In the genomic region with DNA sequence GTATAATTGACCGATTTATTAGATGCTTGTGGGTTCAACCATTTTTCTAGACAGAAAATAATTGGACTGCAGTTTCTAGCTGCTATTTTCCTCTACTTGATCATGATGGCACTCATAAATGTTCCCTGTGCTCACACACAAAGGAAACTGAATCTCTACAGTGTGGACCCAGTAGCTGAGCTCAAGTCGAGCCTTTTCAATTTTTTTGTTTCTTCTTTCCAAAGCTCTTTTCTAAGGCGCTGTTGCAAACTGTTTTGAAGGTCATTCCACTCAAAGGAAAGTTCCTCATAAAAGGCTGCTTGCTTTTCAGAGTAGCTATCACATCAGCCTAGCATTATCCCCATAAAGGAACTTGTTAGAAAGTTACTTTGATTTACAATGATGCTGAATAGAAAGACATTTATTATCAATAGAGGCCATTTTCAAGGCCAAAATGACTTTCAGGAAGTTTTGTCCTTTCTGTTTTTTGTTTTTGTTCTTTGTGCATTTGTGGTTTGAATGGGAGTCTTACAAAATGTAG, we compare ENCODE assay signal across 30 mouse cellular contexts.
DNase-seq lines count a peak whose midpoint lies in the region; ATAC-seq lines count a peak whose summit lies in the region.
"Had no signal": no experiment of that assay in that cellular context is flagged by ENCODE, and none has a peak within 500 bp of the region (broad histone marks: within the 10 kb centered on the region; RNA-seq: fewer than 3 reads in every experiment).

No protein-coding gene starts in this region.

- H3K27me3 ChIP-seq in hindbrain, embryonic 13.5 days: no peaks in the 10 kb centered on the region
- no peaks in the 10 kb centered on the region for H3K27me3 ChIP-seq in hindbrain, embryonic 12.5 days
- no peaks in the 10 kb centered on the region for H3K27me3 ChIP-seq in midbrain, embryonic 15.5 days (replicated peaks)
- no peaks in the 10 kb centered on the region for H3K27me3 ChIP-seq in midbrain, embryonic 11.5 days (ENCODE audit: control insufficient read depth, insufficient read depth, low read length)
- H3K27me3 ChIP-seq in neural tube, embryonic 13.5 days: no peaks in the 10 kb centered on the region
- H3K27me3 ChIP-seq: heart, embryonic 15.5 days; liver, embryonic 12.5 days had no signal

- 52% methylated on average over 3 of the region's 3 CpGs for WGBS in hindbrain, embryonic 13.5 days
- WGBS in hindbrain, embryonic 12.5 days: 68% methylated on average over 3 of the region's 3 CpGs
- 65% methylated on average over 3 of the region's 3 CpGs for WGBS in midbrain, embryonic 15.5 days
- 76% methylated on average over 3 of the region's 3 CpGs for WGBS in midbrain, embryonic 11.5 days
- 33% methylated on average over 3 of the region's 3 CpGs for WGBS in neural tube, embryonic 13.5 days

- H3K9ac ChIP-seq in hindbrain, embryonic 13.5 days: no peak overlapping the region
- H3K9ac ChIP-seq in hindbrain, embryonic 12.5 days: no peak overlapping the region
- H3K9ac ChIP-seq in midbrain, embryonic 15.5 days: no peak overlapping the region
- H3K9ac ChIP-seq in midbrain, embryonic 11.5 days (ENCODE audit: low read length): no peak overlapping the region
- no peak overlapping the region for H3K9ac ChIP-seq in neural tube, embryonic 13.5 days
- H3K9ac ChIP-seq: heart, embryonic 15.5 days; liver, embryonic 12.5 days; liver, postnatal 0 days had no signal

- H3K4me2 ChIP-seq in hindbrain, embryonic 13.5 days: no peak overlapping the region
- no peak overlapping the region for H3K4me2 ChIP-seq in hindbrain, embryonic 12.5 days (replicated peaks)
- no peak overlapping the region for H3K4me2 ChIP-seq in midbrain, embryonic 15.5 days
- H3K4me2 ChIP-seq in midbrain, embryonic 11.5 days: no peak overlapping the region
- H3K4me2 ChIP-seq in neural tube, embryonic 13.5 days: no peak overlapping the region
- H3K4me2 ChIP-seq: heart, embryonic 15.5 days; liver, embryonic 12.5 days had no signal

- H3K9me3 ChIP-seq in hindbrain, embryonic 13.5 days: no peaks in the 10 kb centered on the region
- no peaks in the 10 kb centered on the region for H3K9me3 ChIP-seq in hindbrain, embryonic 12.5 days (replicated peaks)
- H3K9me3 ChIP-seq in midbrain, embryonic 15.5 days: no peaks in the 10 kb centered on the region
- no peaks in the 10 kb centered on the region for H3K9me3 ChIP-seq in midbrain, embryonic 11.5 days (ENCODE audit: control insufficient read depth, low read length)
- no peaks in the 10 kb centered on the region for H3K9me3 ChIP-seq in neural tube, embryonic 13.5 days
- H3K9me3 ChIP-seq: heart, embryonic 10.5 days; heart, embryonic 15.5 days; liver, embryonic 12.5 days had no signal

- H3K4me3 ChIP-seq in hindbrain, embryonic 13.5 days: no peak overlapping the region
- no peak overlapping the region for H3K4me3 ChIP-seq in hindbrain, embryonic 12.5 days
- H3K4me3 ChIP-seq in midbrain, embryonic 15.5 days: no peak overlapping the region
- no peak overlapping the region for H3K4me3 ChIP-seq in midbrain, embryonic 11.5 days (ENCODE audit: low read depth, low read length)
- no peak overlapping the region for H3K4me3 ChIP-seq in neural tube, embryonic 13.5 days
- H3K4me3 ChIP-seq: erythroblast, embryonic 14.5 days; heart, embryonic 10.5 days; heart, embryonic 15.5 days; liver, embryonic 12.5 days; myocyte had no signal

- H3K27ac ChIP-seq in hindbrain, embryonic 13.5 days: no peak overlapping the region
- no peak overlapping the region for H3K27ac ChIP-seq in hindbrain, embryonic 12.5 days
- no peak overlapping the region for H3K27ac ChIP-seq in midbrain, embryonic 15.5 days
- no peak overlapping the region for H3K27ac ChIP-seq in midbrain, embryonic 11.5 days (ENCODE audit: low read depth, low read length)
- H3K27ac ChIP-seq in neural tube, embryonic 13.5 days (replicated peaks): peak overlapping the region; percentile 23
- H3K27ac ChIP-seq: heart, embryonic 10.5 days; heart, embryonic 15.5 days; liver, embryonic 12.5 days had no signal

- H3K36me3 ChIP-seq in hindbrain, embryonic 13.5 days: no peaks in the 10 kb centered on the region
- no peaks in the 10 kb centered on the region for H3K36me3 ChIP-seq in hindbrain, embryonic 12.5 days
- H3K36me3 ChIP-seq in midbrain, embryonic 15.5 days (replicated peaks): no peaks in the 10 kb centered on the region
- no peaks in the 10 kb centered on the region for H3K36me3 ChIP-seq in midbrain, embryonic 11.5 days (ENCODE audit: control insufficient read depth, insufficient read depth, low read length)
- H3K36me3 ChIP-seq in neural tube, embryonic 13.5 days: no peaks in the 10 kb centered on the region
- H3K36me3 ChIP-seq: heart, embryonic 10.5 days; heart, embryonic 15.5 days; liver, embryonic 12.5 days had no signal

- H3K4me1 ChIP-seq in hindbrain, embryonic 13.5 days (replicated peaks): no peaks in the 10 kb centered on the region
- H3K4me1 ChIP-seq in hindbrain, embryonic 12.5 days: no peaks in the 10 kb centered on the region
- no peaks in the 10 kb centered on the region for H3K4me1 ChIP-seq in midbrain, embryonic 15.5 days
- H3K4me1 ChIP-seq in midbrain, embryonic 11.5 days (ENCODE audit: control insufficient read depth, insufficient read depth, low read length): no peaks in the 10 kb centered on the region
- peaks cover 11% of the 10 kb centered on the region for H3K4me1 ChIP-seq in neural tube, embryonic 13.5 days (replicated peaks)
- H3K4me1 ChIP-seq: heart, embryonic 10.5 days; heart, embryonic 15.5 days; liver, embryonic 12.5 days had no signal

- no peak for DNase-seq in midbrain, embryonic 11.5 days (ENCODE audit: low spot score, missing footprints)
- DNase-seq in R1 (ENCODE audit: low read depth, low spot score): peak; percentile 45
- no peak for DNase-seq in gastrocnemius, adult 18-20 months (ENCODE audit: low spot score)
- DNase-seq in heart, postnatal 14 days: no peak
- DNase-seq: adrenal gland, adult 8-10 months; cerebellum, adult 11 months; cerebellum, adult 9-10 months; gastrocnemius, postnatal 14 days; heart, adult 11 months; heart, postnatal 36 days; kidney, adult 11 months; kidney, postnatal 36 days; layer of hippocampus, postnatal 36 days; left cerebral cortex, postnatal 4 days; liver, postnatal 0 days; lung, postnatal 36 days; midbrain, embryonic 14.5 days; right cerebral cortex, adult 18-20 months; spleen, adult 18-20 months; thymus, postnatal 14 days had no signal

- peak; percentile 18; the same call in 1 of the 2 replicates for ATAC-seq in hindbrain, embryonic 13.5 days (ENCODE audit: low FRiP score)
- no peak for ATAC-seq in hindbrain, embryonic 12.5 days (ENCODE audit: low FRiP score)
- ATAC-seq in midbrain, embryonic 15.5 days (replicated peaks): peak; percentile 52; the same call in 1 of the 2 replicates
- no peak for ATAC-seq in midbrain, embryonic 11.5 days (ENCODE audit: low FRiP score)
- peak; percentile 61 for ATAC-seq in neural tube, embryonic 13.5 days (ENCODE audit: low read depth)
- ATAC-seq: inflammation-experienced regulatory T-cells, adult 6 months; liver, embryonic 12.5 days; liver, postnatal 0 days had no signal

- intact Hi-C loops in heart, postnatal 14 days (cut with DNase I): no loop called here

Comparison
In these comparisons a context has a peak if more than half of its experiments do, and no peak if none do; other contexts are left out.
1. ATAC-seq: peak in hindbrain, embryonic 13.5 days (single experiment), midbrain, embryonic 15.5 days (single experiment) and neural tube, embryonic 13.5 days (single experiment); none in hindbrain, embryonic 12.5 days (single experiment) and midbrain, embryonic 11.5 days (single experiment).